Mouse (Mus musculus) spleen, postnatal 4 days (tissue): ENCODE data around the gene Foxp4.

Experiments used
- DNase-seq, 2 experiments: peaks; one replicate each; pipeline ENCODE4 v3.0.0; 2022; ENCODE audit warnings: low spot score in 2 of 2

Gene Foxp4

GRCm38 (mm10) chr17:47924383-47925339, at the start of gene Foxp4:
Gene Foxp4, minus strand, starts transcription at chr17:47924645.
- DNase-seq, result peak; percentile 77 to 87

GRCm38 (mm10) chr17:47973563-47974472, 49.4 kb upstream of the Foxp4 start:
- peak in 1 of 2 experiments; percentile 22 for DNase-seq

- no peak for DNase-seq
These were observed 41.5 kb upstream of the Foxp4 start for GRCm38 (mm10) chr17:47965885-47966505.

DNA sequence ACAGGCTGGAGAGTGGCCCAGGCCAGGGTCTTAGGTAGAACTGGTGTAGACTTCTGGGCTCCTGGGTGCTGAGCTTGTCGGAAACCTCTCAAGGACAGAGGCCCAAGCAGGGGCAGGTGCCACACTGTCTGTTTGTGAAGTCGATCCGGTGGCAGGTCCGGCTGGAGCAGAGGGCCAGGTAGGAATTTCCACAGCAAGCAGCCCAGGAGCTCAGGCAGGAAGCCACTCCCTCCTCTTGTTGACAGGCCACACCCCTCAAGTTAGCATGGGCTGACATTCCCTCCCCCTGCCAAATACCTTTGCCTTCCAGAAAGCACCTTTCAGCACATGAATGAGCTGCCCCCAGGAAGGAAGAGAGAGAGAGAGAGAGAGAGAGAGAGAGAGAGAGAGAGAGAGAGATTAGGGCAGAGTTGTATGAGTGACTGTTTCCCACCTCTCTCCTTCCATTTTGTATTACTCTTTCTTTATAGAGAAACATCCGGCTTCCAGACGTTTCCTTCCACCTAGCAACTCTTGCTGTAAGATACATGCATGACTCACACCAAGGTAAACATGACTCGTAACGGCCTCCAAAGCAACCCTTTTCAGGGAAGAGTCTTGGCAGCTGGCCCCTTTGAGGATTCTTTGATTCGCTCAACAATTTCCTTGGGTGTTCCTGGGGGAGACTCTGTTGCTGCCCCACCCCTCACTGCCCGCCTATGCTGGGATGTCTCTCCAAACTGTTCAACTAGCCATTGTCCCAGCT, 33.8 kb upstream of the Foxp4 start:
- no peak for DNase-seq

GRCm38 (mm10) chr17:47956486-47956885, 32.0 kb upstream of the Foxp4 start:
- no peak for DNase-seq

DNA sequence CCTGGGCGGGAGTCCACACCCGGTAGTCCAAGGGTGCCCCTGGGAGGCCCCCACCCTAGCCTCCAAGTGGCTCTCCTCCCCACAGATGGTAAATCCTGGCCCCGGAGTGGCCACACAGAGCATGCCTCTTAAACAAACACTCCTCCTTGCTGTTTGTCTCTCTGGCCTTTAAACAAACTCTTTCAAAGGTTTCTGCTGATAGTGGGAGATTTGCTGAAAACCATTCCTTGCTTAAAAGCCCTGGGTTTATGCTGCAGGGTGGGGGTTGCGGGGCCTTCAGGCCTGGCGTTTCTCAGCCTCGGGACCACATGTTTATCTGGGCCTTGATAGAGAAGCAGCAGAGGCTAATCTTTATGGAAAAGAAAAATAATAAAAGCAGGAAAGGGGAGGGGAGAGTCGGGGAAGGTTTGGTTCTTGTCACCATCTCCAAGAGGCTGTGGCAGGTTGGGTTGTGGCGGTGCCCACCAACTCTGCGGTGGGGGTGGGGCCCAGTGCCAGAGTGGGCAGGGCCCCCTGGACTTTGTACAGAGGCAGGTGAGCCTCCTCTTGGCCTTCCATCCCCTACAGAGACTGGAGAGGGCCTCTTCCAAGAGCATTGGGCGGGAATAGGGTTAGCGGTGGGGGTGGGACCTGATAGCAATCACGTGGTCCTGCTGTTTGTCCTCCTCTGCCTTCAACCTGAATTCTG, 30.8 kb upstream of the Foxp4 start:
- DNase-seq, result no peak

DNA sequence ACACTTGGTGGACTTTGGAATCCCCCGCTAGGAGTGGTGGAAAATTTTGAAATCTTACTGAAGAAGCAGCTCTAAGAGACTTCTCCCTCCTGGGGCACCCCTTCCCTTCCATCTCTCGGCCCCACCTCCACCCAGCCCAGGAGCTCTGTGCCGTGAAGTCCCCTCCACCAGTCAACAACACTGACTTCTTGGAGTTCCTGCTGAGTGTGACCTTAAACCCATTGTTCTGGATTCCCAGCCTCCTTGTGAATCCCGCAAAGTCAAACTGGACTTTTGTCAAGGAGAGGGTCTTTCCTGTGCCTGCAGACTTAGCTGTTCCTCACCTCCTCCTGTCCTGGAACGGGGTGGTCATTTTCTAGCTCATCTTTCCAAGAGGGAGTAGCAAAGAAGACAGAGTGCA, 28.8 kb upstream of the Foxp4 start:
- DNase-seq, result no peak

DNA sequence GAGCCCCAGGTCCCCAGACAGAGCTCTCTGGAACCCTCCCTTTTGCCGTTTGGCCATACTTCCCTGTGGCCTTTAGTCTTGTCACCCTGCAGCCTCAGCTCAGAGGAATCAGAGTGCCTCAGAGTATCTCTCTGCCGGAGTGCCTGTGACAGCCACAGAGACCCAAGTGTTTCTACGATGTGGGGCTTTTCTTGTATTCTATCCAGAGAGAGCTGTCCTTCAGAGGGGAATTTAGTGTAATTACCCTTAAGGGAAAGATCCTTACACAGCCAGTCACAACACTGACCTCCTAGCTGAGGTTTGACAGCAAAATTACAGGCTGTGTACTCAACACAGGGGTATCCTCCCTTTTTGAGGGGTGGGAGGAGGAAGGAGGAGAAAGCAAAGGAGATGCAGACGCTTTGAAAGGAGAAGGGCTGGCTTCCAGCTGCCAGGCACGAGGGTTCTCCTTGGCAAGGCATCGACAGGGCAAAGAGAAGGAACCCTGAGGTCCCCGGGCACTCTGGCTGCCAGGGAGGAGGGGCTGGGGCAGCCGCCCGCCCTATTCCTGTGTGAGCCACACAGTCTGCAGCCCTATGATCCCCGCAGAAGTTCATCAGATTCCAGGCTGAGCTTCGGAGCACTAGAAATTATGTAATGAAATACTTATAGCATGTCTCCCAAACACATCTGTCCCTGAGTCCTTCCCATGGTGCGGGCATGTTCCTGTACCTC, 28.1 kb upstream of the Foxp4 start:
- no peak for DNase-seq

DNA sequence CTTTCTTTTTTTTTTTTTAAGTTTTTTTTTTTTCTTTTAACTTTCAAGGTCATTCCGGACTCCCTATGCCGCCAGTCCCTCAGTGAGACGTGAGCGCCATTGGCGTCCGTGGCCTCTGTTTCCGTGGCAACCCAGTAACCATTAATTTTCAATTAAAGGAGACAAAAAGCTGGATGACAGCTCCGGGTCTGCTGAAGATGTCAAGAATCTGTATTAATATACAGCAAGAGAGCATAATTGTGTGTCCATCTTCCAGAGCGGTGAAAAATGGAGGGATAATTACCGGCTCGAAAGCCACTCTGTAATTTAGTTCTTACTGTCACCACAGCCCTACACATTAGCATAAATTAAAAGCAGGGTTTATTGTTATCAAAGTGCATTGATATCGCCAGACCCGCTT, 27.0 kb upstream of the Foxp4 start:
- no peak for DNase-seq

- no peak for DNase-seq
These were observed 26.4 kb upstream of the Foxp4 start for GRCm38 (mm10) chr17:47950831-47951230.

DNA sequence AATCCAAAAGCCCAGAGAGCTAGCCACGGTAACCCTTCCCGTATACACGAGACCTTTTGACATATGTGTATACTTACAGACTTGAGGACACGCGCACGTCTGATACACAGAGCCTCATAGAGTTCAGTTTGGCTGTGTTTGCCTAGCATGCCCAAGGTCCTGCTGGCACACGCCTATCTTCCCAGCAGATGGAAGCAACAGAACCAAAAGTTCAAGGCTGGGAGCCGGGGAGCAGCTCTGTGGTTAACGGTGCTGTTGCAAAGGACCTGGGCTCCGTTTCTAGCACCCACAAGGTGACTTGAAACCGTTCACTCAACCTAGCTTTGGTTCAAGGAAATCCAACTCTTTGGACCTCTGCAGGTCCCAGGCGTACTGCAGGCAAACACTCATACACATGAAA, 25.0 kb upstream of the Foxp4 start:
- no peak for DNase-seq

- no peak for DNase-seq
These were observed 24.3 kb upstream of the Foxp4 start for GRCm38 (mm10) chr17:47948753-47949152.

- peak in 1 of 2 experiments; percentile 28 for DNase-seq
These were observed 22.5 kb upstream of the Foxp4 start for GRCm38 (mm10) chr17:47946921-47947420.

GRCm38 (mm10) chr17:47946111-47946510, 21.7 kb upstream of the Foxp4 start:
- no peak for DNase-seq

- no peak for DNase-seq
These were observed 18.8 kb upstream of the Foxp4 start for GRCm38 (mm10) chr17:47943103-47943870.

GRCm38 (mm10) chr17:47942008-47942407, 17.6 kb upstream of the Foxp4 start:
- no peak for DNase-seq

- DNase-seq, result no peak
These were observed 14.4 kb upstream of the Foxp4 start for GRCm38 (mm10) chr17:47938839-47939238.

- no peak for DNase-seq
These were observed 13.6 kb upstream of the Foxp4 start for GRCm38 (mm10) chr17:47937926-47938600.
